Mouse (Mus musculus): ENCODE measurements around the gene Hivep1.

Gene Hivep1

GRCm38 (mm10) chr13:42222401-42222800, 170.6 kb downstream of the Hivep1 start:
- DNase-seq (ENCODE audit: low read depth, low spot score) = no peak

- DNase-seq (ENCODE audit: low read depth, low spot score) = no peak
These were observed 177.0 kb downstream of the Hivep1 start for GRCm38 (mm10) chr13:42228849-42229248.

GRCm38 (mm10) chr13:42233741-42234419, 182.1 kb downstream of the Hivep1 start:
- no peak for DNase-seq (ENCODE audit: low read depth, low spot score)

GRCm38 (mm10) chr13:42238520-42238919, 186.7 kb downstream of the Hivep1 start:
- no peak for DNase-seq (ENCODE audit: low read depth, low spot score)

GRCm38 (mm10) chr13:42242131-42242530, 190.3 kb downstream of the Hivep1 start:
- no peak for DNase-seq (ENCODE audit: low read depth, low spot score)
